Mouse (Mus musculus): ENCODE measurements at regions not wholly inside any gene's neighbourhood (a gene's known extent, or its start where the extent isn't known, plus 50 kb on each side); places are given as distances from the start of the nearest gene placed in this dataset.

GRCm38 (mm10) chr14:98533600-98533999, 364.0 kb upstream of the Dach1 start:
- ATAC-seq (ENCODE audit: insufficient number of reproducible peaks, insufficient read depth, low FRiP score, low read depth) = no peak
- Histone ChIP-seq H3K9ac (replicated peaks; ENCODE audit: low read depth, low read length) (no peak overlapping the region), H3K27me3 (ENCODE audit: control insufficient read depth, insufficient read depth, low read length) (no peaks in the 10 kb centered on the region), H3K4me1 (ENCODE audit: control insufficient read depth, insufficient read depth, low read length) (0 out of 2 replicates have a peak, but pooled peaks cover 3% of the 10 kb centered on the region), H3K9me3 (ENCODE audit: control insufficient read depth, low read depth, low read length) (no peaks in the 10 kb centered on the region), H3K36me3 (ENCODE audit: control insufficient read depth, insufficient read depth, low read length) (no peaks in the 10 kb centered on the region), H3K4me2 (replicated peaks; ENCODE audit: low read depth, low read length) (no peak overlapping the region), H3K4me3 (ENCODE audit: low read depth, low read length) (no peak overlapping the region), H3K27ac (ENCODE audit: low read length) (no peak overlapping the region)
- 73% methylated on average over 10 of the region's 10 CpGs for WGBS

GRCm38 (mm10) chr14:98520966-98521365, 351.4 kb upstream of the Dach1 start:
- ATAC-seq (ENCODE audit: insufficient number of reproducible peaks, insufficient read depth, low FRiP score, low read depth) = no peak
- WGBS = 89% methylated on average over 3 of the region's 3 CpGs

GRCm38 (mm10) chr14:98505321-98505720, 335.8 kb upstream of the Dach1 start:
- no peaks in the 10 kb centered on the region for H3K36me3 ChIP-seq (ENCODE audit: control insufficient read depth, insufficient read depth, low read length)
- WGBS = 74% methylated on average over 6 of the region's 6 CpGs
- ATAC-seq (ENCODE audit: insufficient number of reproducible peaks, insufficient read depth, low FRiP score, low read depth) = no peak

More at GRCm38 (mm10) chr14:98520966-98521365, 351.4 kb upstream of the Dach1 start:
- no peak overlapping the region for H3K9ac ChIP-seq (replicated peaks; ENCODE audit: low read depth, low read length)
- no peaks in the 10 kb centered on the region for H3K4me1 ChIP-seq (ENCODE audit: control insufficient read depth, insufficient read depth, low read length)
- H3K4me3 ChIP-seq (ENCODE audit: low read depth, low read length) = no peak overlapping the region
- H3K27me3 ChIP-seq (ENCODE audit: control insufficient read depth, insufficient read depth, low read length) = no peaks in the 10 kb centered on the region
- no peaks in the 10 kb centered on the region for H3K9me3 ChIP-seq (ENCODE audit: control insufficient read depth, low read depth, low read length)
- no peak overlapping the region for H3K4me2 ChIP-seq (replicated peaks; ENCODE audit: low read depth, low read length)
- no peaks in the 10 kb centered on the region for H3K36me3 ChIP-seq (ENCODE audit: control insufficient read depth, insufficient read depth, low read length)
- H3K27ac ChIP-seq (ENCODE audit: low read length) = no peak overlapping the region

GRCm38 (mm10) chr14:98477416-98477815, 307.9 kb upstream of the Dach1 start:
- H3K27ac ChIP-seq (ENCODE audit: low read length) = no peak overlapping the region
- no peak overlapping the region for H3K4me3 ChIP-seq (ENCODE audit: low read depth, low read length)
- H3K36me3 ChIP-seq (ENCODE audit: control insufficient read depth, insufficient read depth, low read length) = no peaks in the 10 kb centered on the region
- H3K4me1 ChIP-seq (ENCODE audit: control insufficient read depth, insufficient read depth, low read length) = peaks cover 3% of the 10 kb centered on the region; the same call in 1 of the 2 replicates
- 76% methylated on average over 8 of the region's 8 CpGs for WGBS
- ATAC-seq (ENCODE audit: insufficient number of reproducible peaks, insufficient read depth, low FRiP score, low read depth) = no peak
- no peak overlapping the region for H3K9ac ChIP-seq (replicated peaks; ENCODE audit: low read depth, low read length)
- no peaks in the 10 kb centered on the region for H3K27me3 ChIP-seq (ENCODE audit: control insufficient read depth, insufficient read depth, low read length)
- no peaks in the 10 kb centered on the region for H3K9me3 ChIP-seq (ENCODE audit: control insufficient read depth, low read depth, low read length)
- H3K4me2 ChIP-seq (replicated peaks; ENCODE audit: low read depth, low read length) = no peak overlapping the region

More at GRCm38 (mm10) chr14:98505321-98505720, 335.8 kb upstream of the Dach1 start:
- Histone ChIP-seq H3K9ac (replicated peaks; ENCODE audit: low read depth, low read length) (no peak overlapping the region), H3K4me2 (replicated peaks; ENCODE audit: low read depth, low read length) (no peak overlapping the region), H3K27ac (ENCODE audit: low read length) (no peak overlapping the region), H3K9me3 (ENCODE audit: control insufficient read depth, low read depth, low read length) (no peaks in the 10 kb centered on the region), H3K4me3 (ENCODE audit: low read depth, low read length) (no peak overlapping the region), H3K27me3 (ENCODE audit: control insufficient read depth, insufficient read depth, low read length) (no peaks in the 10 kb centered on the region), H3K4me1 (ENCODE audit: control insufficient read depth, insufficient read depth, low read length) (no peaks in the 10 kb centered on the region)

GRCm38 (mm10) chr14:98471803-98472509, 302.4 kb upstream of the Dach1 start:
- Histone ChIP-seq H3K4me3 (ENCODE audit: low read depth, low read length) (no peak overlapping the region), H3K36me3 (ENCODE audit: control insufficient read depth, insufficient read depth, low read length) (no peaks in the 10 kb centered on the region), H3K9ac (replicated peaks; ENCODE audit: low read depth, low read length) (no peak overlapping the region), H3K9me3 (ENCODE audit: control insufficient read depth, low read depth, low read length) (no peaks in the 10 kb centered on the region), H3K27me3 (ENCODE audit: control insufficient read depth, insufficient read depth, low read length) (no peaks in the 10 kb centered on the region), H3K27ac (ENCODE audit: low read length) (peak overlapping the region; percentile 64), H3K4me2 (replicated peaks; ENCODE audit: low read depth, low read length) (no peak overlapping the region), H3K4me1 (ENCODE audit: control insufficient read depth, insufficient read depth, low read length) (peaks cover 4% of the 10 kb centered on the region; the same call in 1 of the 2 replicates)
- ATAC-seq (ENCODE audit: insufficient number of reproducible peaks, insufficient read depth, low FRiP score, low read depth) = peak; percentile 81
- WGBS = 31% methylated on average over 5 of the region's 5 CpGs

GRCm38 (mm10) chr14:98454461-98454860, 284.9 kb upstream of the Dach1 start:
- no peak overlapping the region for H3K27ac ChIP-seq (ENCODE audit: low read length)
- H3K36me3 ChIP-seq (ENCODE audit: control insufficient read depth, insufficient read depth, low read length) = no peaks in the 10 kb centered on the region
- ATAC-seq (ENCODE audit: insufficient number of reproducible peaks, insufficient read depth, low FRiP score, low read depth) = no peak
- WGBS = 76% methylated on average over 1 of the region's 1 CpGs
- no peaks in the 10 kb centered on the region for H3K9me3 ChIP-seq (ENCODE audit: control insufficient read depth, low read depth, low read length)
- H3K4me3 ChIP-seq (ENCODE audit: low read depth, low read length) = no peak overlapping the region
- H3K4me2 ChIP-seq (replicated peaks; ENCODE audit: low read depth, low read length) = no peak overlapping the region
- no peaks in the 10 kb centered on the region for H3K4me1 ChIP-seq (ENCODE audit: control insufficient read depth, insufficient read depth, low read length)
- no peaks in the 10 kb centered on the region for H3K27me3 ChIP-seq (ENCODE audit: control insufficient read depth, insufficient read depth, low read length)
- H3K9ac ChIP-seq (replicated peaks; ENCODE audit: low read depth, low read length) = no peak overlapping the region

- 80% methylated on average over 6 of the region's 6 CpGs for WGBS
- no peak overlapping the region for H3K4me3 ChIP-seq (ENCODE audit: low read depth, low read length)
- H3K36me3 ChIP-seq (ENCODE audit: control insufficient read depth, insufficient read depth, low read length) = no peaks in the 10 kb centered on the region
- no peaks in the 10 kb centered on the region for H3K4me1 ChIP-seq (ENCODE audit: control insufficient read depth, insufficient read depth, low read length)
- H3K27me3 ChIP-seq (ENCODE audit: control insufficient read depth, insufficient read depth, low read length) = no peaks in the 10 kb centered on the region
- ATAC-seq (ENCODE audit: insufficient number of reproducible peaks, insufficient read depth, low FRiP score, low read depth) = no peak
- H3K4me2 ChIP-seq (replicated peaks; ENCODE audit: low read depth, low read length) = no peak overlapping the region
- H3K9ac ChIP-seq (replicated peaks; ENCODE audit: low read depth, low read length) = no peak overlapping the region
- no peaks in the 10 kb centered on the region for H3K9me3 ChIP-seq (ENCODE audit: control insufficient read depth, low read depth, low read length)
- no peak overlapping the region for H3K27ac ChIP-seq (ENCODE audit: low read length)
Measured at GRCm38 (mm10) chr14:98452191-98452590, 282.6 kb upstream of the Dach1 start.

- H3K27ac ChIP-seq (ENCODE audit: low read length) = no peak overlapping the region
- no peak for ATAC-seq (ENCODE audit: insufficient number of reproducible peaks, insufficient read depth, low FRiP score, low read depth)
- no peak overlapping the region for H3K4me2 ChIP-seq (replicated peaks; ENCODE audit: low read depth, low read length)
- H3K27me3 ChIP-seq (ENCODE audit: control insufficient read depth, insufficient read depth, low read length) = no peaks in the 10 kb centered on the region
- no peak overlapping the region for H3K9ac ChIP-seq (replicated peaks; ENCODE audit: low read depth, low read length)
- H3K4me1 ChIP-seq (ENCODE audit: control insufficient read depth, insufficient read depth, low read length) = no peaks in the 10 kb centered on the region
- no peaks in the 10 kb centered on the region for H3K9me3 ChIP-seq (ENCODE audit: control insufficient read depth, low read depth, low read length)
- no peaks in the 10 kb centered on the region for H3K36me3 ChIP-seq (ENCODE audit: control insufficient read depth, insufficient read depth, low read length)
- 86% methylated on average over 5 of the region's 5 CpGs for WGBS
- no peak overlapping the region for H3K4me3 ChIP-seq (ENCODE audit: low read depth, low read length)
Measured at GRCm38 (mm10) chr14:98449568-98449967, 280.0 kb upstream of the Dach1 start.

- Histone ChIP-seq H3K27ac (ENCODE audit: low read length) (no peak overlapping the region), H3K9me3 (ENCODE audit: control insufficient read depth, low read depth, low read length) (no peaks in the 10 kb centered on the region), H3K4me2 (replicated peaks; ENCODE audit: low read depth, low read length) (no peak overlapping the region), H3K4me3 (ENCODE audit: low read depth, low read length) (no peak overlapping the region), H3K9ac (replicated peaks; ENCODE audit: low read depth, low read length) (no peak overlapping the region), H3K4me1 (ENCODE audit: control insufficient read depth, insufficient read depth, low read length) (no peaks in the 10 kb centered on the region), H3K36me3 (ENCODE audit: control insufficient read depth, insufficient read depth, low read length) (no peaks in the 10 kb centered on the region), H3K27me3 (ENCODE audit: control insufficient read depth, insufficient read depth, low read length) (no peaks in the 10 kb centered on the region)
- WGBS = 81% methylated on average over 3 of the region's 3 CpGs
- ATAC-seq (ENCODE audit: insufficient number of reproducible peaks, insufficient read depth, low FRiP score, low read depth) = no peak
Measured at GRCm38 (mm10) chr14:98442411-98442810, 272.8 kb upstream of the Dach1 start.

Measured in stomach, embryonic 14.5 days (tissue).